Mouse (Mus musculus): ENCODE measurements at regions not wholly inside any gene's neighbourhood (a gene's known extent, or its start where the extent isn't known, plus 50 kb on each side); places are given as distances from the start of the nearest gene placed in this dataset.

DNA sequence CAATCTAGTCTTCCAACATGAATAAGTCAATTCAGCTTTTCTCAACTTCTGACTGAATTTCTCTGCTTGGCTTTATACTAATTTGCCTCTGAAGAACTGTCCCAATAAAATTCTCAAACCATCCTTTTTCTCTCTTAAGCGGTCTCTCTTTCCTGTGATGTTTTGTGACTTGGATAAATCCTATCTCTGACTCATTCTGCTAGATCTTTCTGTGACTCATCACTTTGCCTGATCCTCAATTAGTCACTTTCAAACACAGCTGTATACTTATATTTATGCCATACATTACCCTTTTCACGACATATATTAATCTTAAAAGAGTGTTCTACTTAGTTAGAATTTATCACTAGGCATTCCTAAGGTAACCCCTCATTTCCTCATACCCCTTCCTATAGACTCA lies 1055.4 kb upstream of the Sel1l start:
- TF ChIP-seq CTCF (IDR thresholded peaks at IDR 0.05; ENCODE audit: borderline replicate concordance, insufficient read depth, low read length) (no peak), POLR2A (IDR thresholded peaks at IDR 0.05; ENCODE audit: low read depth, low read length) (no peak)

All from embryonic fibroblast, embryonic 13.5 days (primary cell).